Mouse (Mus musculus): ENCODE data around the gene Gm6583. TPM values are rescaled to one million over a fixed set of nuclear protein-coding genes. Genes with fewer than 3 reads are reported as not detected.
A peak's percentile ranks its signal among the peaks of the same experiment; 100 is the strongest.

The Gm6583 gene
- polyA plus RNA-seq, 1 experiment from 2014 or later = 0.10 TPM

DNA sequence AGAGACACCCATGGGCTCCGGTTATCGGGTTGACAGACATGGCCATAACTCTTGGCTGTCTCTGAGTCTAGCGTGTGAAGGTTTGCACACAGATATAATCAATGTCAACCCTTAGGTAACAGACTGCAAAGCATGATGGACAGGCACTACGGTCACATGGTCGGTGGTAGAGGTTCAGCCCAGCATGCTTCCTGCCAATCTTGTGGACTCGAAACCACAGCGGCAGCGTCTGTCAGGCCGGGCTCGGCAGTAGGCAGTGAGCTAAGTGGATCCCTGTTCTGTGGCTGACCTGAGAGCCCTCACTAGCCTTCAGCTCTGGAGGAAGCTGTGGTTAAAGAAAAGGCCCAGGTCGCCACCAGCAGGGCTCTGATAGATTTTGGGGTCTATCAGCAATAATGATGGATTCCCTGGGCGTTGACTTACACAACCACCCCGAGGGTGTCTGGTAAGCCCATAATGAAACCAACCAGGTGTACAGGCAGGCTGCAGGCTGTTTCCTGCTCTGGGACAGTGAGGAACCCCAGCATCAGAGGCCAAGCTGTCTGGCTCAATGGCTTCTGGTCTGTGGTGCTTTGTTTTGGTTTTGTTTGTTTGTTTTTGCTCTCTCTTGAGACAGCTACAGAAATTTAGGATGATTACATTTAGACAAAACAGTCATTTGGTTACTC, 29.1 kb upstream of the Gm6583 start:
- no peaks in the 10 kb centered on the region for H3K36me3 ChIP-seq

DNA sequence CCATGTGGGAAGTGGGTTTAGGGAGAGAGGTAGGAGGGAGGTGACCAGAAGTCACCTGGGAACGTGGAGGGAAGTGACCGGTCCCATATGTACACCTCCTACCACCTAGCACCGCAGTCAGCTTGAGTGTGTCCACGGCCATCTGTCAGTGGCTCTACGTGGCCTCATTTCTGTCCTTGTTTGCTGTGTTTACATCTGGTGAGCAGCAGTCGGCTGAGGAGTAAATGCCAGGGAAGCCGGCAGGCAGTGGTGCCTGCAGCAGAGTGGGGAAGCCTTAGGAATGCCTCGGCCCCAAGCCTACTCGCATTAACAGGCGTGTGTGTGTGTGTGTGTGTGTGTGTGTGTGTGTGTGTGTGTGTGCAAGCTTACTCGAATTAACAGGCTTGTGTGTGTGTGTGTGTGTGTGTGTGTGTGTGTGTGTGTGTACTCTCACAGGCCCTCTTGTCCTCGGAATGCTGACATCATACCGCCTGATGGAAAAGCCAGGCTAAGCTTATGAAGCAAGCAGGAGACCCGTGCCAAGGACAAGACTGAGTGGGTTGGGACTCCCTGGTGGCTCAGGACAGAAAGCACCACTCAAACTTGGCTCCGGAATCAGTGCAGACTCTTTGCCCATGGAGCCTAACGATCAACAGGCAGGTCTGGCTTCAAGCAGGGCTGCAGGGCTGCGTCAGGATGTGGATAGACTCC, 27.0 kb upstream of the Gm6583 start:
- Histone ChIP-seq H3K27me3 (no peaks in the 10 kb centered on the region), H3K9me3 (no peaks in the 10 kb centered on the region), H3K4me1 (0 out of 2 replicates have a peak, but pooled peaks cover 3% of the 10 kb centered on the region), H3K4me2 (no peak overlapping the region), H3K27ac (no peak overlapping the region), H3K4me3 (no peak overlapping the region), H3K9ac (no peak overlapping the region), H3K36me3 (peaks cover 6% of the 10 kb centered on the region; the same call in 1 of the 2 replicates)
- 41% methylated on average over 16 of the region's 17 CpGs for WGBS
- peak; percentile 55; the same call in 1 of the 2 replicates for ATAC-seq (ENCODE audit: borderline replicate concordance, extremely low read depth, low FRiP score, low TSS enrichment)

More for the DNA sequence above, 29.1 kb upstream of the Gm6583 start:
- Histone ChIP-seq H3K27me3 (no peaks in the 10 kb centered on the region), H3K4me1 (0 out of 2 replicates have a peak, but pooled peaks cover 3% of the 10 kb centered on the region), H3K9ac (no peak overlapping the region), H3K9me3 (no peaks in the 10 kb centered on the region), H3K4me3 (no peak overlapping the region), H3K4me2 (no peak overlapping the region), H3K27ac (no peak overlapping the region)
- WGBS = 83% methylated on average over 13 of the region's 13 CpGs
- no peak for ATAC-seq (ENCODE audit: borderline replicate concordance, extremely low read depth, low FRiP score, low TSS enrichment)

DNA sequence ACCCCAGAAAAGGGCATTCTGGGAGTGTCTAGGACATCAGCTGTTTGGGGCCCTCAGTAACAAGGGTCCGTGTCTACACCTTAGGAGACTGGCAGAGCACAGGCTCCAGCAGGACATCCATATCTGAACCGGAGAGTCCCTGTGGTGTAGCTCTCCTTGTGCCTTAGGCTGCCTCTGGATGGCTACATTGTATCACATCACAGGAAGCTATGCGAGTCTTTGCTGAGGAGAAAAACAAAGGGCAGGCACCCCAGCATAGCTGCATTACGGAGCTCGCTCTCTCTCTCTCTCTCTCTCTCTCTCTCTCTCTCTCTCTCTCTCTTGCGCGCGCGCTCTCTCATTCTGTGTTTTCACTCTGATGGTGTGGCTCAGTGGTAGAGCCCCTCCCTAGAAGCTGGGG, 26.2 kb upstream of the Gm6583 start:
- Histone ChIP-seq H3K27ac (no peak overlapping the region), H3K9me3 (no peaks in the 10 kb centered on the region), H3K4me3 (no peak overlapping the region), H3K4me1 (0 out of 2 replicates have a peak, but pooled peaks cover 3% of the 10 kb centered on the region), H3K36me3 (peaks cover 6% of the 10 kb centered on the region; the same call in 1 of the 2 replicates), H3K27me3 (no peaks in the 10 kb centered on the region), H3K4me2 (no peak overlapping the region), H3K9ac (no peak overlapping the region)
- no peak for ATAC-seq (ENCODE audit: borderline replicate concordance, extremely low read depth, low FRiP score, low TSS enrichment)
- 61% methylated on average over 9 of the region's 9 CpGs for WGBS

DNA sequence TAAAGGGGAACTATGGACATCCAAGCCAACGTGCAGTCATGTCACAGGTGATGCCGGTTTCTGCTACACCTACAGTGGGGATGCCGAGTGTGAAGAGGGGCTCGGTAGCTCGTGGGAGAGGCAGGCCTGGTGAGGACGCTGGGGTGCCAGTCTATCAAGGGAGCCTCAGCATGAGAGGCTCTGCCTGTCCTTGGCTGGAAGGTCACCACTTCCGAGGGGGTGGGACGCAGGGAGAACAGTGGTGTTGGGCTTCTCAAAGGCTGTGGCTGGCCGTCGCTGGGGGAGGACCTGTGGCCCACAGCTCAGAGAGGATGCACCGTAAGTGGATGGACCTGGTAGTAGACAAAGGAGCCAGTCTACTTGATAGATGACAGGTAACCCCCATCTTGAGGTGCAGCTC, 25.3 kb upstream of the Gm6583 start:
- H3K4me3 ChIP-seq = no peak overlapping the region
- no peaks in the 10 kb centered on the region for H3K27me3 ChIP-seq
- H3K4me2 ChIP-seq = no peak overlapping the region
- ATAC-seq (ENCODE audit: borderline replicate concordance, extremely low read depth, low FRiP score, low TSS enrichment) = no peak
- 74% methylated on average over 11 of the region's 11 CpGs for WGBS
- peaks cover 6% of the 10 kb centered on the region; the same call in 1 of the 2 replicates for H3K36me3 ChIP-seq
- H3K9me3 ChIP-seq = no peaks in the 10 kb centered on the region
- no peak overlapping the region for H3K27ac ChIP-seq
- no peak overlapping the region for H3K9ac ChIP-seq
- H3K4me1 ChIP-seq = 0 out of 2 replicates have a peak, but pooled peaks cover 3% of the 10 kb centered on the region

DNA sequence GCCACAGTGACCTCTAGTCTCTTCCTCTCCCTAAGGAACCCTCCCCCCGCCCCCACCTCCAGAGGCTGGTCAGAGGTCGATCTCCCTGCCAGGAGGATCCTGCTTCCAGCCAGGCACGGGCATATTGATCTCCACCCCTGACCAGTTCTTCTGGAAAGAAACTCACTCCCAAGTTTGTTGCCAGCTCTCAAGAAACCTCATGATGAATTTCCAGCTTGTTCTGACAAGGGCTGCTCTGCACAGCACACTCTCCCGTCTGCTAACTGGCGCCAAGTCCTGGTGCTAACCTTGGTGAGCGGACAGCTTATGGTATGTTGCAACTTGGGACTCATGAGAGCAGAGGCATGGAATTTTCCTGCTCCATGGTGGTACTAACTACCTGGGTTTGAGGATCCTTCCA, 22.9 kb upstream of the Gm6583 start:
- 67% methylated on average over 6 of the region's 6 CpGs for WGBS
- H3K4me1 ChIP-seq = 0 out of 2 replicates have a peak, but pooled peaks cover 3% of the 10 kb centered on the region
- no peak overlapping the region for H3K4me2 ChIP-seq
- peaks cover 16% of the 10 kb centered on the region; the same call in 1 of the 2 replicates for H3K36me3 ChIP-seq
- H3K9ac ChIP-seq = no peak overlapping the region
- no peak overlapping the region for H3K27ac ChIP-seq
- no peak overlapping the region for H3K4me3 ChIP-seq
- H3K9me3 ChIP-seq = no peaks in the 10 kb centered on the region
- H3K27me3 ChIP-seq = no peaks in the 10 kb centered on the region
- ATAC-seq (ENCODE audit: borderline replicate concordance, extremely low read depth, low FRiP score, low TSS enrichment) = no peak

DNA sequence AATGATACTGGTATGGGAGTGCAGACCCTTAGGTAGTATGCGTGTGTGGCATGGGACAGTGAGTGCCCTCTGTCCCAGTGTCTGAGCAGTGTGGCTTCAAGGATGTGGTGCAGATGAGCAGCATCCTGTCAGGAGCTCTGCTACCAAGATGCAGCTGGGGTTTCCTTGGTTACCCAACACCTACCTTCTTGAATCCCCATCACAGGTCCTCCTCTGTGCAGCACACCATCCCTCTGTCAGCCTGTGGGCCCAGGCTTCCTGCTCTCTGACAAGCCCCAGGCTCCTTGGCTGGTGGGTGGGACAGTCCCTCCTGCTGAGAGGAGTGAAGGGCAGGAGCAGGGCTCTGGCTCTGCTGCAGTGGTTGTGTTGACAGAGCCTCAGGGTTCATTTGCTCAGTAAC, 21.5 kb upstream of the Gm6583 start:
- H3K27ac ChIP-seq = no peak overlapping the region
- H3K9me3 ChIP-seq = no peaks in the 10 kb centered on the region
- no peaks in the 10 kb centered on the region for H3K27me3 ChIP-seq
- H3K4me2 ChIP-seq = no peak overlapping the region
- ATAC-seq (ENCODE audit: borderline replicate concordance, extremely low read depth, low FRiP score, low TSS enrichment) = no peak
- WGBS = 100% methylated on average over 1 of the region's 1 CpGs
- no peaks in the 10 kb centered on the region for H3K4me1 ChIP-seq
- no peak overlapping the region for H3K9ac ChIP-seq
- H3K4me3 ChIP-seq = no peak overlapping the region
- peaks cover 16% of the 10 kb centered on the region; the same call in 1 of the 2 replicates for H3K36me3 ChIP-seq

DNA sequence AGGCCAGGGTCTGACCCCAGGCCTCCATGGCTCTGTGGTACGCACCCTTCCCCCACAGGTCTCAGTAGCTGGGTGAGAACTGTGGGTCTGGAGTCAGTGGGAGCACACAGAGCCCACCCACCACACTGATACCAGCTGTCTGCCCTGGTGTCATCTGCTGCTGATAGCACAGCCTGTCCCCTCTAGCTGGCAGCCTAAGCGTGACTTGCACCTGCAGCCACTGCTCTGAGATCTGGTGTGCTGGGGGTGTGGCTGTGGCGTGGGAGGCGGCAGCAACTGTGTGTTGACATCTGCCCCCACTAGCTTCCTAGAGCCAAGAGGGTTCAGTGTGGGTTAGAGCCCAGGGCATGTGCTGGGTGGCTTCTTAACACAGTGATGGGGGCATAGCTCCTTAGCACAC, 20.3 kb upstream of the Gm6583 start:
- Histone ChIP-seq H3K27me3 (no peaks in the 10 kb centered on the region), H3K36me3 (peaks cover 18% of the 10 kb centered on the region), H3K4me2 (no peak overlapping the region), H3K9me3 (no peaks in the 10 kb centered on the region), H3K9ac (no peak overlapping the region), H3K27ac (no peak overlapping the region), H3K4me3 (no peak overlapping the region), H3K4me1 (no peaks in the 10 kb centered on the region)
- 84% methylated on average over 4 of the region's 4 CpGs for WGBS
- no peak for ATAC-seq (ENCODE audit: borderline replicate concordance, extremely low read depth, low FRiP score, low TSS enrichment)

DNA sequence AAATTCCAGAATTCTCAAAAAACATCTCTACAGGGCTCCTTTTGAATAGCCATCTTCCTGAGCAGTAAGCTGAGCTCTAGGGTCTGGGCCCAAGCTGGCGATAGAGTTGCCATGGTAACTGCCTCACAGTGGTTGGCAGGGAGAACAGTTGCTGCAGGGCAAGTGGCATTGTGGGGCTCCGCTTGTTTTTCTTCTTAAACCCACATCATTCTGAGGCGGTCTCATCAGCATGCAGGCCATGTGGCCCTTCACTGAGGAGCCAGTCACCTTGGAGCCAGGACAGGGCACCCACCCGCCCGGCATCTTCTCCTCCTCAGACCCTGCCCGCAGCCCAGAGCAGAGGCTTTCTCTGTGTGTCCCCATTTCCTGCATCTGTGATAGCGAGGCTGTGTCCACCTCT, 16.1 kb upstream of the Gm6583 start:
- Histone ChIP-seq H3K9ac (no peak overlapping the region), H3K36me3 (peaks cover 27% of the 10 kb centered on the region)
- WGBS = 78% methylated on average over 7 of the region's 7 CpGs

DNA sequence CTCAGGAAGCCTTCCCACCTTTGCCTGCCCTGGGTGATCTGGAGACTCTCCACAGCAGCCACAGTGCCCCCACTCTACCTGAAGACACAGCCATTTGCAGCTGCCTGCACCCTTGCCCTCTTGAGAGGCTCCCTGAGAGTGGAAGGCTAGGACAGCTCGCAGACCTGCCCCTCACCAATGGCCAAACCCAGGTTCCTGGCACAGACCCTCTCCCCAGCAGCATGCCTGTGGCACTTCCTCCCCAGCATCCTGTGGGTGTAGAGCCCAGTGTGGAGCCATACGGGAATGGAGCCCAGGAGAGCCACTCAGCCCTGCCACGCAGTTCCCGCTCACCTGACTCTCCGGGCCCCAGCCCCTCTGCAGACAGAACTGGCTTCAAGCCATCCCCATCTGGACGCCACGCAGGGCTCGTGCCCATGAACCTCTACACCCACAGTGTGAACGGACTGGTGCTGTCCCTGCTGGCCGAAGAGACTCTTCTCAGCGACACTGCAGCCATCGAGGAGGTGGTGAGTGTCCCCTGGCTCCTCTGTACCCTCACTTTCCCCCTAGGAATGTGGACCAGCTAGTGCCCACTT, 14.5 kb upstream of the Gm6583 start:
- Histone ChIP-seq H3K9ac (no peak overlapping the region), H3K4me3 (no peak overlapping the region), H3K27ac (no peak overlapping the region), H3K36me3 (peaks cover 33% of the 10 kb centered on the region), H3K9me3 (no peaks in the 10 kb centered on the region), H3K27me3 (no peaks in the 10 kb centered on the region), H3K4me2 (no peak overlapping the region), H3K4me1 (no peaks in the 10 kb centered on the region)
- ATAC-seq (ENCODE audit: borderline replicate concordance, extremely low read depth, low FRiP score, low TSS enrichment) = no peak
- 91% methylated on average over 12 of the region's 12 CpGs for WGBS

More for the DNA sequence above, 16.1 kb upstream of the Gm6583 start:
- Histone ChIP-seq H3K9me3 (no peaks in the 10 kb centered on the region), H3K4me1 (no peaks in the 10 kb centered on the region), H3K27me3 (no peaks in the 10 kb centered on the region), H3K27ac (no peak overlapping the region), H3K4me3 (no peak overlapping the region), H3K4me2 (no peak overlapping the region)
- ATAC-seq (ENCODE audit: borderline replicate concordance, extremely low read depth, low FRiP score, low TSS enrichment) = no peak

DNA sequence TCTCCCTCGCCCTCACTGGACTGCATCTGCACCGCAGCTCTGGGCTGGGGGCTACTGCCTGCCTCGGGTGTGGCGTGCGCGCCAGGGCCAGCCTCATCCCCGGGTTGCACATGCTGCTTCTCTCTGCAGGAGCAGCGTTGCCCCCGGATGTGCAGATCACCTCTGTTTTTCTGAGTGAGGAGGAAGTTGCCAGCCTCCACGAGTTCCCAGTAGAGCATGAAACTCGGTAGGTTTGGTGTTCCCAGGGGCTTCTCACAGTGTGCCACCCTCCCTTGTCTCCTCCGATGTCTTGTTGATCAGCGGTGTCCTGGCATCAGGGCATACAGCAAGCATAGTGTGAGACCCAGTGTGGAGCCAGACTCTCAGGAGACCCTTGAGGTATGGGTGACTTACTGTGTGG, 13.5 kb upstream of the Gm6583 start:
- H3K4me3 ChIP-seq = no peak overlapping the region
- H3K27ac ChIP-seq = no peak overlapping the region
- no peaks in the 10 kb centered on the region for H3K9me3 ChIP-seq
- H3K9ac ChIP-seq = no peak overlapping the region
- no peaks in the 10 kb centered on the region for H3K27me3 ChIP-seq
- 93% methylated on average over 13 of the region's 13 CpGs for whole genome bisulfite sequencing
- H3K36me3 ChIP-seq = peaks cover 35% of the 10 kb centered on the region
- no peak for ATAC-seq (ENCODE audit: borderline replicate concordance, extremely low read depth, low FRiP score, low TSS enrichment)
- no peaks in the 10 kb centered on the region for H3K4me1 ChIP-seq
- no peak overlapping the region for H3K4me2 ChIP-seq

DNA sequence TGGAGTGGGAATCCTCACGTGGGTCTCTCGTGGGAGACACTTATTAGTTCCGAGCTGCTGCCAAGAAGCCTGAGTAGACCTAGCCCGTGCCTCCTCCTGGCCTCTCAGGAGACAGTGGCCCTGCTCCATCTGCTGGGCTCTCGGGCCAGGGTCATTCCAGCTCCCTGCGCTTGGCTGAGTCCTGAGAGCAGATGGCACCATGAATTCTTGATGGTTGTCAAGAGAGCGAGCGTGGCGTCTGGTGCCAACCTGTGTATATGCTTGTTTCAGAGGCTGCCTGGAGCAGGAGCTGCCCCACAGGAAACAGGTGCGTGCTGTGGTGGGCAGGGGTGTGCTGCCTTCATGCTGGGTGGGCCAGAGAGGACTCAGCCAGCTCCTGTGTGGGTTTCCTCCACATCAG, 12.8 kb upstream of the Gm6583 start:
- Histone ChIP-seq H3K27me3 (no peaks in the 10 kb centered on the region), H3K9me3 (no peaks in the 10 kb centered on the region), H3K4me1 (no peaks in the 10 kb centered on the region), H3K9ac (no peak overlapping the region), H3K27ac (no peak overlapping the region), H3K36me3 (peaks cover 35% of the 10 kb centered on the region), H3K4me2 (no peak overlapping the region), H3K4me3 (no peak overlapping the region)
- ATAC-seq (ENCODE audit: borderline replicate concordance, extremely low read depth, low FRiP score, low TSS enrichment) = no peak
- 87% methylated on average over 10 of the region's 10 CpGs for WGBS

DNA sequence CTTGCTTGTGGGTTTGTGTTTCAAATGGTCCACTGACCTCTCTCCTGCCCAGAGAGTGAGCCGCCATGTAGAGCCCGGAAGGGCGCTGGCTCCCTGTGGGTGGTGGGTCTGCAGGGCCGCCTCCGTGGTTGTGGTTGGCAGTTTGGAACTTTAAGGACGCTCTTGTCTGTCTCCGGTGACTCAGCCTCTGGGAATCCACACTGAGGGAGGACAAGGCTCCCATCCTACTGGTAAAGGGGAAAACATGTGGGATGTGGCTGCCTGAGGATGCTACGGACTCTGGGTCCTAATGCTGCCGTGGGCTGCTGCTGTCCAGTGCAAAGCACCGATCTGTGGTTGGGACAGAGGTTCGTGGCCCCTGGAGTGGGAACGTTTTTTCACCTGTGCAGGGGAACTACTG, 12.1 kb upstream of the Gm6583 start:
- no peak overlapping the region for H3K4me2 ChIP-seq
- 85% methylated on average over 12 of the region's 12 CpGs for WGBS
- H3K27ac ChIP-seq = no peak overlapping the region
- no peak overlapping the region for H3K4me3 ChIP-seq
- no peaks in the 10 kb centered on the region for H3K27me3 ChIP-seq
- no peaks in the 10 kb centered on the region for H3K4me1 ChIP-seq
- no peak overlapping the region for H3K9ac ChIP-seq
- ATAC-seq (ENCODE audit: borderline replicate concordance, extremely low read depth, low FRiP score, low TSS enrichment) = no peak
- peaks cover 38% of the 10 kb centered on the region for H3K36me3 ChIP-seq
- H3K9me3 ChIP-seq = no peaks in the 10 kb centered on the region
